Mouse (Mus musculus) E14TG2a.4 (cell line): ENCODE measurements around the gene Prr19.
"Not testable (repeated sequence)": the region's sequence is repeated elsewhere in the genome, so short reads cannot be mapped to it uniquely, and the experiment has no call there.

Experiments
- CTCF ChIP-seq: conservative IDR thresholded peaks from 2 replicates; pipeline ENCODE4 v1.5.1; 2014; ENCODE audit warnings: low read length
- NANOG ChIP-seq: IDR thresholded peaks from 2 replicates; pipeline ENCODE4 v1.6.1; 2014; ENCODE audit warnings: borderline replicate concordance, low read length, mixed read lengths
- POU5F1 ChIP-seq: IDR thresholded peaks from 2 replicates; pipeline ENCODE4 v1.6.1; 2014; ENCODE audit warnings: low read length, borderline replicate concordance

DNA sequence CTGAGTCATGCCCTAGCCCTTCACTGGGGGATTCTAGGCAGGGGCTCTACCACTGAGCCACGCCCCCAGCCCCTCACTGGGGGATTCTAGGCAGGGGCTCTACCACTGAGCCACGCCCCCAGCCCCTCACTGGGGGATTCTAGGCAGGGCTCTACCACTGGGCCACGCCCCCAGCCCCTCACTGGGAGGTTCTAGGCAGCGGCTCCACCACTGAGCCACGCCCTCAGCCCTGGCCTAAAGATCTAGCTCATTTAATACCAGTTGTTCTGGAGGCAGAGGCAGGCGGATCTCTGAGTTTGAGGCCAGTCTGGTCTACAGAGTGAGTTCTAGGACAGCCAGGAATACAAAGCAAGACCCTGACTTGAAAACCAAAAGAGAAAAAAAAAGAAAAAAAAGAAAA is 24.2 kb downstream of the Prr19 start:
- not testable (repeated sequence) for TF ChIP-seq CTCF, NANOG, POU5F1
